Mouse (Mus musculus) liver, adult 2 months (tissue): ENCODE results near the gene Mag.

ENCODE experiments used
- CTCF ChIP-seq: fragments of 200-500 bp; IDR thresholded peaks from 2 replicates; pipeline ENCODE4 v1.5.1; 2011; ENCODE audit warnings: low read depth, low read length, control low read depth
- POLR2A ChIP-seq: fragments of 200-500 bp; IDR thresholded peaks from 2 replicates; pipeline ENCODE4 v1.6.1; 2011; ENCODE audit warnings: low read length, control low read depth; ENCODE audit not compliant: insufficient read depth; ENCODE audit errors: extremely low read depth

DNA sequence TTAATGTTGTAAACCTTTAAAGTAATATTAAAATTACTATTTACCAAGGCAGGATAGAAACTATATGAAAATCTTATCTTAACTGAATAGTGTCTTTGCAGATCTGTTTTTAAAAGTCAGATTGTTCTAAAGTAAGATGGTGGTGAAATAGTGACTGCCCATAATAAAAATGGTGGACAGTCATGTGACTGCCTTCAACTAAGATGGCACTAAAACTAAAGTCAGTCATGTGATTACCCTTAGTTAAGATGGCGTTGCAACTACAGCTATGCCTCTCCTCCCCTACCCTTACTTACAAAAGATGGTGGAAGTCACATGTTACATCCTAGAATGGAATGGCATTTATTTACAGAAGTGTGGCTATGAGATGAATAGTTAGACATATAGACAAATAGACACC is 63.3 kb downstream of the Mag start:
- TF ChIP-seq CTCF (no peak), POLR2A (no peak)
